Mouse (Mus musculus) hindbrain, postnatal 0 days (tissue): ENCODE results near the gene Psmd7. TPM values are rescaled to one million over a fixed set of nuclear protein-coding genes. Genes with fewer than 3 reads are reported as not detected.
A peak's percentile ranks its signal among the peaks of the same experiment; 100 is the strongest.

Experiments used
- ATAC-seq: fragments of 200-750 bp; cut with Nextera tagmentation; 2 replicates; pipeline ENCODE4 v1.8.0; 2017; ENCODE audit warnings: mild to moderate bottlenecking, moderate TSS enrichment, moderate library complexity
- DNase-seq: peaks from one replicate; pipeline ENCODE4 v3.0.0-alpha.2; 2015; ENCODE audit warnings: low spot score
- H3K27ac ChIP-seq: fragments of 300-500 bp; sonication (generic); 2 replicates; pipeline ENCODE4 v1.5.1; 2014; ENCODE audit warnings: mild to moderate bottlenecking
- H3K27me3 ChIP-seq: fragments of 300-500 bp; sonication (generic); 2 replicates; pipeline ENCODE4 v1.6.1; 2014; ENCODE audit warnings: low read length, mixed read lengths; ENCODE audit not compliant: insufficient read depth
- H3K36me3 ChIP-seq: fragments of 300-500 bp; sonication (generic); 2 replicates; pipeline ENCODE4 v1.6.1; 2014; ENCODE audit warnings: low read length, mixed read lengths; ENCODE audit not compliant: insufficient read depth
- H3K4me1 ChIP-seq: fragments of 300-500 bp; sonication (generic); 2 replicates; pipeline ENCODE4 v1.6.1; 2014; ENCODE audit warnings: antibody characterized with exemption, low read length, mixed read lengths; ENCODE audit not compliant: insufficient read depth
- H3K4me2 ChIP-seq: fragments of 300-500 bp; sonication (generic); 2 replicates; pipeline ENCODE4 v1.6.1; 2014; ENCODE audit warnings: low read depth, mild to moderate bottlenecking, low read length, moderate library complexity, mixed read lengths
- H3K4me3 ChIP-seq: fragments of 300-500 bp; sonication (generic); 2 replicates; pipeline ENCODE4 v1.5.1; 2014; ENCODE audit warnings: low read length
- H3K9ac ChIP-seq: fragments of 300-500 bp; sonication (generic); replicated peaks from 2 replicates; pipeline ENCODE4 v1.6.1; 2014; ENCODE audit warnings: mild to moderate bottlenecking, low read length, moderate library complexity, mixed read lengths
- H3K9me3 ChIP-seq: fragments of 300-500 bp; sonication (generic); 2 replicates; pipeline ENCODE4 v1.6.1; 2016; ENCODE audit warnings: low read length, mixed read lengths
- CTCF ChIP-seq: IDR thresholded peaks from 2 replicates; pipeline ENCODE4 v1.5.1; 2016; ENCODE audit warnings: antibody characterized with exemption, control low read depth, low read depth
- WGBS: fragments of 180-500 bp; shearing (Covaris S2); extraction: QIAGEN DNeasy Blood & Tissue Kit; methylation state at CpG from one replicate; pipeline ENCODE4 v1.1.7; 2014; 5-methylcytosine and 5-hydroxymethylcytosine counted together
- microRNA counts: library from miRNA; unstranded; fragments of <30 nt; microRNA quantifications from one replicate; lab custom pipeline; 2015
- microRNA-seq, 2 experiments: library from miRNA; unstranded; fragments of <30 nt; microRNA quantifications; one replicate each; pipeline ENCODE4; 2016
- polyA plus RNA-seq: library from polyadenylated mRNA; unstranded; fragments of >200 nt; fragmentation: Nextera tagmentation; extraction: Ambion mirVana; gene quantifications from 2 replicates; pipeline ENCODE4 v1.2.1, GENCODE M21; 2015
- total RNA-seq: library from RNA; depleted of rRNA; stranded (reverse); fragments of >200 nt; gene quantifications from 2 replicates; pipeline ENCODE4 v1.2.3, GENCODE M21; 2014; rRNA removed

Gene Psmd7
- total and polyA plus RNA-seq, 2 experiments from 2014 or later: 34.4 to 257 TPM

GRCm38 (mm10) chr8:107541369-107541768 is 46.9 kb downstream of the Psmd7 start:
- H3K4me1 ChIP-seq: no peaks in the 10 kb centered on the region
- H3K36me3 ChIP-seq: 0 out of 2 replicates have a peak, but pooled peaks cover 7% of the 10 kb centered on the region
- DNase-seq (no peak), ATAC-seq (no peak)
- no peak overlapping the region for H3K27ac ChIP-seq
- no peaks in the 10 kb centered on the region for H3K9me3 ChIP-seq
- WGBS: 76% methylated on average over 4 of the region's 4 CpGs
- no peak overlapping the region for H3K9ac ChIP-seq
- H3K27me3 ChIP-seq: no peaks in the 10 kb centered on the region
- H3K4me2 ChIP-seq: no peak overlapping the region
- TF ChIP-seq CTCF: no peak
- no peak overlapping the region for H3K4me3 ChIP-seq

- 74% methylated on average over 12 of the region's 12 CpGs for WGBS
- ATAC-seq: no peak
Measured at GRCm38 (mm10) chr8:107540623-107541022, 47.6 kb downstream of the Psmd7 start.

GRCm38 (mm10) chr8:107537472-107537871 is 50.8 kb downstream of the Psmd7 start:
- H3K9me3 ChIP-seq: no peaks in the 10 kb centered on the region
- no peak overlapping the region for H3K4me3 ChIP-seq
- WGBS: 90% methylated on average over 4 of the region's 4 CpGs
- H3K4me2 ChIP-seq: no peak overlapping the region
- ATAC-seq (no peak), DNase-seq (no peak)
- no peak for TF ChIP-seq CTCF
- H3K36me3 ChIP-seq: peaks cover 7% of the 10 kb centered on the region; the same call in 1 of the 2 replicates
- H3K27ac ChIP-seq: no peak overlapping the region
- H3K27me3 ChIP-seq: no peaks in the 10 kb centered on the region
- H3K4me1 ChIP-seq: no peaks in the 10 kb centered on the region
- H3K9ac ChIP-seq: no peak overlapping the region

More at GRCm38 (mm10) chr8:107540623-107541022, 47.6 kb downstream of the Psmd7 start:
- Histone ChIP-seq H3K4me2 (no peak overlapping the region), H3K9me3 (no peaks in the 10 kb centered on the region), H3K27me3 (no peaks in the 10 kb centered on the region), H3K36me3 (0 out of 2 replicates have a peak, but pooled peaks cover 7% of the 10 kb centered on the region), H3K4me3 (no peak overlapping the region), H3K9ac (no peak overlapping the region), H3K27ac (no peak overlapping the region), H3K4me1 (no peaks in the 10 kb centered on the region)
- no peak for TF ChIP-seq CTCF
- DNase-seq: no peak

MicroRNA genes within 50 kb of the gene (microRNA counts, 519-probe panel; counts per million panel counts)
- microRNA mmu-miR-140 (lab: Ali Mortazavi, UCI): 3,964 counts per million, percentile 69 among the panel's probes with 10 or more counts

Small RNA genes lying within 50 kb of the gene (microRNA-seq; reads per million reads assigned to microRNA genes)
- 5,005 to 6,298 reads per million in 2 experiments for gene Mir140

Other genes with a start within 250 kb of the Psmd7 start
- gene Nqo1, start 185.3 kb downstream of the Psmd7 start, total RNA-seq: 13.2 and 14.1 TPM in 2 replicates
- 22.1 and 23.7 TPM in 2 replicates for gene Nqo1, start 185.3 kb downstream of the Psmd7 start, polyA plus RNA-seq
- 14.7 and 24.9 TPM in 2 replicates for gene Nob1, start 163.4 kb downstream of the Psmd7 start, total RNA-seq
- 48.9 and 49.5 TPM in 2 replicates for gene Nob1, start 163.4 kb downstream of the Psmd7 start, polyA plus RNA-seq
- gene Wwp2, start 152.1 kb downstream of the Psmd7 start, total RNA-seq: 36.2 and 41.9 TPM in 2 replicates
- gene Wwp2, start 152.1 kb downstream of the Psmd7 start, polyA plus RNA-seq: 32.7 and 33.0 TPM in 2 replicates